Mouse (Mus musculus) layer of hippocampus, adult 8-10 months (tissue): ENCODE measurements around the gene Rbm43. TPM values are rescaled to one million over a fixed set of nuclear protein-coding genes. Genes with fewer than 3 reads are reported as not detected.

Experiments
- DNase-seq, 2 experiments: peaks; one replicate each; pipeline ENCODE4 v3.0.0; 2022; ENCODE audit warnings: low spot score in 2 of 2
- total RNA-seq, 4 experiments: library from RNA; stranded (reverse); gene quantifications; 2 replicates each; pipeline ENCODE4 v1.2.4; 2022

The Rbm43 gene
- total RNA-seq, 4 experiments from 2014 or later: 17.6 to 24.4 (median 22.5) TPM

DNA sequence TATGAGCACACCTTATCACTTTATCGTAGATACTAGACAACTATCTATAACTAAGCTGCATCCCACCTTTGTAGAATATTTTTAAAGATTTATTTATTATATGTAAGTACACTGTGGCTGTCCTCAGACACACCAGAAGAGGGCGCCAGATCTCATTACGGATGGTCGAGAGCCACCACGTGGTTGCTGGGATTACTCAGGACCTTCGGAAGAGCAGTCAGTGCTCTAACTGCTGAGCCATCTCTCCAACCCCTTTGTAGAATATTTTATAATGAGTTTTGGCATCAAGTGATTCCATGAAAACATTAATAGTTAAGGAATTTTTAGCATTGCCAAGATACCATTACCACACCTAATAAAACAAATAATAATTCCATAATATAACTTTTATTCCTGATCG, 20.4 kb downstream of the Rbm43 start:
- no peak for DNase-seq

DNA sequence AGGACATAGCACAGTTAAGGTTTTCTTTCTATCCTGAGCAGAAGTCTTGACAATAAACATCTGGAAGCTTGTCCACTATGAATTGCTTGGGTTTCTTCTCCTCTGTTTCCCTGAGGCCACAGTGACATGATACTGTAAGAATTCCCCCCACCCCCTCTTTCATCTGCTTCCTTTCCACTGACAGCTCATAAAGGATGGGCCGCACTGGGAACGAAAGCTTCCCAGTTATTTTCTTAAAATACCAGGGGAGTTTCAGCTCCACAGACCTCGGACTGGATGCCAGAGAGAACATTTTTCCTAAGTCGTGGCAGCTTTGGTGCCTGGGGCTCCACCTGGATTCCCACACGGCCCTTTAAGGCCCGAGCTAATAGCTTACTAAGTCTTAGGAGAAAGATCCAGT, 22.2 kb downstream of the Rbm43 start:
- no peak for DNase-seq

DNA sequence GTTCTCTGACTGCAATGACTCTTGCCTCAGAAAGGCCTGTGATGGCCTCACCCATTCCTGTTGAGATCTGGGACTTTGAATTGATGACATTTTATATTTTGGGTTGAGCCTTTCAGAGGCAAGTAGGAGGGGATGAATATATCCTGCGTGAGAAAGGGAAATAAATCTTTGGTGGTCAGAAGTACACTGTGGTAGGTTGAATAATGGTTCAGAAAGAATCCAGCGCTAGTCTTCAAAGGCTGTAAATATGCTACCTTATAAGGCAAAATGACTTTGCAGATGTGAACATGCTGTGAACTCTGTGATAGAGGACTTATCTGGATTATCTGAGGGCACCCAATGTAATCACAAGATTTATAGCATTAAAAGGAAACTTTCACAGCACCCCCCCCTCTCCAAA, 23.1 kb downstream of the Rbm43 start:
- DNase-seq: no peak

DNA sequence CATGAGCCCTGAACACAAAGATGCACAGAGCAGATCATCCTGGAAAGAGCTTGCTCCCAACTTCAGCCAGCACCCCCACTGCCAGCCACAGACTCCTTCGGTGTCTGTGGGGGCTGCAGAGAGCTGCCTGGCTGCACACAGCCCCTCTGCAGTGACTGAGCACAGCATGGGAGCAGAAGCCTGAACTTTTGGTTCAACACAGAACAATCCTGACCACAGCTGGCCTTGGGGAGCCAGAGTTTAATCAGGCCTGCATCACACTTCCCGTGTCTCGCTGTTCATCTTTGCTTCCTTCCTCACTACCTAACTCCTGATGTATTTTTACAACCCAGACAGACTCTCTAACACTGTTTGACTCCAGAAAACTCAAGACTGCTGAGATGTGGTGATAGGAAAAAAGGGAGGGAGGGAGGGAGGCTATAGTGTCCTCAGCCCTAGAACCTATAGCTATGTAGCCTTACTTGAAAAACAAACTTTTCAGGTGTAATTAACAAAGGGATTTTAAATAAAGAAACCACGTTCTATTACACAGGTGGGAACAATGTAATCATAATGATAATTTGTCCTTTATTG, 27.3 kb downstream of the Rbm43 start:
- no peak for DNase-seq

DNA sequence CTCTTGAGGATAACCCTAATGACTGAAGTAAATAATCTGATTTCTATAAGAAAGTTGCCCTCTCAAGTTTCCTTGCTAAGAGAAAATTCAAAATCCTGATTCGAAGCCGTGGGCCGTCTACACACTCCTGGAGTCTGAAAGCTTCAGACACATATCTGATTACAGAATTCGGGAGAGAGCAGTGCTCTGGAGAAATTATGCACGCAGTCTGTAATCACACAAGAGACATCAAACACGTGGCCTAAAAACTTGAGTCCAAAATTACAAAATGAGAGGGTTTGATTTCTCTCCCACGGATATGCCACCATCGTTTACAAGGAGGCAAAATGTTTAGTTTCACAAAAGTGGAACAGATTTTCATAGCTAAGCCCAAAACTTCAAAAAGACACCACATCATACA, 29.3 kb downstream of the Rbm43 start:
- no peak for DNase-seq

DNA sequence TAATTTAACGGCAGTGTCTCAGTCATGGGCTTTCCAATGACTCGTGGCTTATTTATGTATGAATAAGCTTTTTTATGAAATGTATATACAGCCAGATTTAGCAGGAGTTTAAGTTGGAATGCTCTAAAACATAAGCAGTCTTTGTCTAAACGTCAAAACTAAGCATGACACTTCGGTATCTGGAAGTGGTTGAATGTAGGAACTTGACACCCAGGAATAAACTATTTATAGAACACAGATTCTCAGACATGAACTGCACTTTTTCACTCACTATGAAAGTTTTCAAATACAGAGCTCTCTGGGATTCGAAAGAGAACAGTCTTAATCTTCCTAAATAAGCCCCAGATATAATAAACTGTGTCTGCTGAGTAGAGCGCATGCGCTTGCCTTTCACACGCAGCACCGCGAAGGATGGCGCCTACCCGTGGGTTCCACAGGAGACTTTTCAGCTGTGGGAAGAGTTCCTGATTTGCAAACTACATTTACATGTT, 42.5 kb downstream of the Rbm43 start:
- DNase-seq: no peak

DNA sequence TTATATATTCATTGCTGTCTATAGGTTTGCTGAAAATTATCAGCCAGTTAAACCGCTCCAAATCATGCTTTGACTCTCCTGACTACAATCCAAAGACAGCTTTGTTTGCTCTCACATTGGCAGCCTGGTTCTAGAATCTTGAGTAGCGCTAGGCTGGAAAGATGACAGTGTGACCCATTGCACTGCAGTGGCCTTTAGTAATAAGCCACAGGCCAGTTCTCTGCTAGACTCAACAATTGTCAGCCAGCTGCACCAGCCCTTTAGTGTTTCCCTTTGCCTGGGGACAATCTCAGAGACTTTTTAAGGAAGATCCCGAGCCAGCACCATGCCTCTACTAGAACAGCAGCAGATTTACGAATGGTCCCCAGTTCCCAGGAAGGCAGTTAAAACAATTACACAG, 44.0 kb downstream of the Rbm43 start:
- no peak for DNase-seq

DNA sequence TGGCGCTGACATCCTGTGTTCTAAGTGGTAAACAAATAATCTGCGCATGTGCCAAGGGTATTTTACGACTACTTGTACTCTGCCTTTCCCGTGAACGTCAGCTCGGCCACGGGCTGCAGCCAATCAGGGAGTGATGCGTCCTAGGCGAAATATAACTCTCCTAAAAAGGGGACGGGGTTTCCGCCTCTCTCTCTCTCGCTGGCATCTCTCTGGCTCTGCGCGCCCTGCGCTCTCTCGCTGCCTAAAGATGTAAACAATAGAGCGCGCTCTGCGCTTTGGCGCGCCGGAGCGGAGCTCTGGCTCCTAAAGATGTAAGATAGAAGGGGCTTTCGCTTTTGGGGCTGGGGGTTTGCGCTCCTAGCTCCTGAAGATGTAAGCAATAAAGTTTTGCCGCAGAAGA, 44.8 kb downstream of the Rbm43 start:
- peak; percentile 10 to 13 for DNase-seq

DNA sequence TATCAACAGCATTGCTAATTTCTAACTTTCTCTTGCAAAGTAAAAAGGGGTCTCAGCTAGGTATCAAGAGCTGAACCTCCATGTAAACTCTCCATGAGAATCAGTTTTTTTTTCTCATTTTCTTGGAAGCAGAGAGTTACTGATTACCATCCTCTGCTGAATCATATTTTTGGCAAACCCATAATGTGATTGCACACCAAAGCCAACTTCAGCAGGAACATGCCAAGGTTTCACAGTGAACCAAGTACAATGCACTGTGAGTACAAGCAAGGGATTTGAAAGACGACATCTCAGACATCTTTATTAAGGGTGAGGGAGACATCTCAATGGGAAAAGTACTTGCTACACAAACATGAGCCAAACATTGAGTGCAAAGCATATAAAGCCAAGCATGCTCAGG, 54.8 kb downstream of the Rbm43 start:
- DNase-seq: no peak

Other genes starting within 250 kb of the Rbm43 start
- 1 to 10 TPM; 2.7 to 4.8 (median 4.1) TPM for gene Nmi, start 38.3 kb upstream of the Rbm43 start, total RNA-seq
- 10 to 100 TPM in 2 of 4 experiments, 1 to 10 TPM in 2; 9.5 to 13.3 (median 10.1) TPM for gene Tnfaip6, start 102.8 kb upstream of the Rbm43 start, total RNA-seq
- gene Rif1, start 137.7 kb upstream of the Rbm43 start, total RNA-seq: 10 to 100 TPM; 24.3 to 27.6 (median 25.1) TPM